Mouse (Mus musculus): ENCODE results near the gene Sntg2.

DNA sequence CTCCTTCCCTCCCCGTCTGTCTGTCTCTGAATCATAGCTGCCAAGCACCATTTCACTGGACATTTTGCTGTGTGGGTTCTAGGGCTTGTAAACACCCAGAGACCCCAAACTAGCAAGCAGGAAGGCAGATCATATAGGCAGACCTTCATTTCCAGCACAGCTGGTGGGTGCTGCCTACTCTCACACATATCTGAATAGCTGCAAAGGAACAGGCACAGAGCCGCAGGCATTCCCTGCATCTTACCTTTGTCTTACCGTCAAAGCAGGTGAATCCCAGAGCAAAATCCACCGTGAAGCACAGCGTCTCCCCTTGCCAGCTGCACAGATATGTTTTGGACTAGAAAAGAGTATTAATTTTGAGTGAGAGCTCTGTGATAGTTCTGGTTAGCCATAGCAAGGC, 172.1 kb downstream of the Sntg2 start:
- TF ChIP-seq POLR2A (IDR thresholded peaks at IDR 0.05; ENCODE audit: borderline replicate concordance, low read depth, low read length) (no peak), CTCF (IDR thresholded peaks at IDR 0.05; ENCODE audit: low read depth, low read length) (no peak)

Measured in bone marrow macrophage, adult 2 months (primary cell).